Mouse (Mus musculus): Measurements from ENCODE around the gene Dhrs7.

Dhrs7 gene

DNA sequence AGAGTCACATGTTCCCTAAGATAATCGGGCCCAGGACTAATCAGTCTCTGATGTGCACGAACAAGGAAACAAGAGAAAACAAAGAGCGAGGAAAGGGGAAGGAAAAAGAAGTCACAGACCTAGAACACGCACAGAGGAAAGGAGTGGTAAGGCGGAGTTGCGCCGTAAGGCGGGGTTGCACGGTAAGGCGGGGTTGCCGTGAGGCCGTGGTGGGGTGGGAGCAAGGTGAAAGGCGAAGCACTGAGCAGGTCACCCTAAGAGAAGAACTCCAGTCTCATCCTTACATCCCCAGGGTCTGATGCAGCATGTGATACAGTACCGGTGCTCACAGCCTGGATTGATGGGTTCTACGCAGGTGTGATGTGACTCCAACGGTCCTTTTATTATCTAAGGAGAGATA is 8.9 kb downstream of the Dhrs7 start:
- no peak for DNase-seq (ENCODE audit: low read depth, low spot score)

DNA sequence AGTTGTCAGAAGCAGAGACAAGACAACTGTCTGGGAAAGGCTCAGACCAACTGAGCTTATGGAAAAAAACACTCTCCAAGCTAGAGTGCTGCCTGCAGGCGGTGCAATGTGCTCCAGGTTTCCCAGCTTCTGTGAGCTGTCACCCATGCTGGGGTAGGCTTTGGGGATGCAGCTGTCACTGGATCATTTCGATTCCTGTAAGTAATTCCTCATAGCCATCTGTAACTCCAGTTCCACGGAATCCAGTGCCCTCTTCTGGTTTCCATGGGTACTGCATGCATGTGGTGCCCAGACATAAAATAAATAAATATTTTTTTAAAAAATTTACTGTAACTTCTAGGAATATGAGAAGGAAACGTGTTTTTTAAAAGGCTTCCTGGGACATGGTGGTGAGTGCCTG is 10.0 kb downstream of the Dhrs7 start:
- peak; percentile 35 for DNase-seq (ENCODE audit: low read depth, low spot score)

DNA sequence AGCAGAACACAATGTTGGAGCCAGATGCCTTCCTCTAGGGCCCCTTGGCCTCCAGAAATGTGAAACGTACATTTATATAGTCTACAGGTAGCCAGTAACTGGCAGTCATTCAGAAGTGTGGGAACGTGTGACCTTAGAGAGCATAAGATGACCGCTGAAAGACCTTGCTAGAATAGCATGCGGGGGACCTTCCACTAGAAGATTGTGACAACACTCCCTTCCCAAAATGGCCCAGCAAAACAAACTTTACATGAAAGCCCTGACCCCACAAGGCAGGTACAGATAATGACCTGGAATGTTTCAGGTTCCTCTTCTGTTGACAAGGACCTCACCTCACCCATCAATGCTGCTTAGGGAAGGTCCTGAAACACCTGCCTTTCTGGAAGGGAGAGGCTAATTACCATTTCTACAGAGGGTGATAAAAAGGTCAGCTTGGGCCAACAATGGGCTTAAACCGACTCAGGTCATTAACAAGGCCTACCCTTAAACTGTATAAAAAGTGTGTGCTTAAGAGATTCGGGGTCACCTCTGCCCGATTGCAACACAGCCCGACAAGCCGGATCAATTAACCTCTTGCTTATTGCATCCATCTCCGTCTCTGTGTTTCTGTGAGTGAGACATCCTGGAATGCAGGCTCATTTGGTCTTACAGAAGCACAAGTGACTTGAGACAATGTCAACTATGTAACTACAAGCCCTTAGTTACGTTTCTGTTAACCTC is 14.9 kb downstream of the Dhrs7 start, which contains the start of gene Gm4756:
Gene Gm4756, minus strand, starts transcription at position 51 of the 720 bp plus-strand sequence.
- no peak for DNase-seq (ENCODE audit: low read depth, low spot score)

DNA sequence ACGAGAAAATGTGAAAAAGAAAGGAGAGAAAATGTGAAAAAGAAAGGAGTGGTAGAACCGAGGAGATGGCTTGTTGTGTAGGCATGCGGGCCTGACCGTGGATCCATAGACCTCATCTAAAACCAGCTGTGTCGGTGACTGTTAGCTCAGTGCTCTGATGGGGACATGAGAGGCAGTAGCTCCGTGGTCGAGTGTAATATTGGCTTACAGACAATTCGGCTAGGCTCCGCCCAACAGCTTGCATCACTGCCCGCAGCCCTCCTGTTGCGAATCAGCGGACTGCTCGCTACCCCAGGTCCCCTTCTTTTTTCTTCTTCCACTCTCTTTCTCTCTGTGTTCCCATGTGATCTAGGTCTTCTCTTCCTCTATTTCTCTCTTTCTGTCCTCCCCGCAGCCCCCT is 15.8 kb downstream of the Dhrs7 start:
- no peak for DNase-seq (ENCODE audit: low read depth, low spot score)

DNA sequence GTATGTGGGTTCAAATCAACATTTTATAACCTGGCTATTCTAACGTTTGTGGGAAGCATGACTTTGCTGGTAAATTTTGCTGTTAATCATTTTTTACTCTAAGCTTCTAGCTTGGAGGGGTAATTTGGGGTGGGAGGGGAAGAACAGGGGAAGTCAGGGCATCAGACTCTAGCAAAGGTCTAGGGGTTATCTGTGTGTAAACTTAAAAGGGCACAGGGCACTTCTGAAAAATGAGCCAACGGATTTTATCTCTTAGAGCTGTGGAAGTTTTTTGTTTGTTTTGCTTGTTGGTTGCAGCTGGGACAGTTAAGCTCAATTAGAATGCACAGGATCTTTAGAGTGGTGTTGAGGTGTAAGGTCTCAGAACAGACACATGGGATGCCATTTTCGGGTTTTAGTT is 26.7 kb downstream of the Dhrs7 start:
- DNase-seq (ENCODE audit: low read depth, low spot score) = no peak

DNA sequence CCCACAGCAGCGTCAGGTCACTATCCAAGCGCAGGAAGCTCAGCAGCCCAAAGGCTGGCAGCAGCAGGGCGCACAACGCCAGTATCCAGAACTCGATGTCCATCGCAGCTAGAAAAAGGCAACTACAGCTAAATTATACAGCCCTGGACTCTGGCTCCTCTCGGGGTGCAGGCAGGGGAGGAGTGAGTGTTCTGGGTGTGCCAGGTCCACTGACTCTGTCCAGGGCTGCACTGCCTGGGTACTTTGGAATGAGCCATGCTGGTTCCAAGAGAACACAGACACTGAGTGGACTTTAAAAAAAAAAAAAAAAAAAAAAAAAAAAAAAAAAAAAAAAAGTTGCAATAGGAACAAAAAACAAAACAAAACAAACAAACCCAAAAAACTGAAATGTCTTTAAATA is 36.0 kb downstream of the Dhrs7 start:
- no peak for DNase-seq (ENCODE audit: low read depth, low spot score)

DNA sequence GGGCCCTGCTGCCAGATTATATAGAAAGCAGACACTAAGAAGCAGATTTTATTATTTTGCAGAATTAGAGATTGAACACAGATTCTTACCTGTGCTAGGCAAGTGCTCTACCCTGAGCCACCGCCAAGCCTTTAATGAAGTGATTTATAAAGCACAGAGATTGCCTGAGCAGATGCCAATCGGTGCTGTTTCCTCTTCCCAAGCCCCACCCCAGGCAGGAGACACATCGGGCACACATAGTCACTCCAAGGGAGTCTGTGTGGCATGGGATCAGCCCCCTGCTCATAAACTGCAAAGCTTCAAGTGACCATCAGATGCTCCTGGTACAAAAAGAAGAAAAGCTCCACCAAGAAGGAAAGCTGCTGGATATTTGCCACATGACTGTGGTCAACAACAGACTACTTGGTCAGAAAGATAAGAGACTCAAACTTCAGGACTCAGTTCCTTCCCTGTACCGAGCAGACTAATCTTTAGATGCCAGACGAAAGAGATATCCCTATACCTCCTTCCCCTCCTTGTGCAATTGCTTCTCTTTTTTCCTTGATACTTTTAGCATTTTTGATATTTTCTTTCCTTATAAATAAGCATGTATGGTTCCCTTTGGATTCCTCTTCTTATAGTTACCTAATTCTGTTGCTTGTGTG is 41.7 kb downstream of the Dhrs7 start:
- DNase-seq (ENCODE audit: low read depth, low spot score) = no peak

DNA sequence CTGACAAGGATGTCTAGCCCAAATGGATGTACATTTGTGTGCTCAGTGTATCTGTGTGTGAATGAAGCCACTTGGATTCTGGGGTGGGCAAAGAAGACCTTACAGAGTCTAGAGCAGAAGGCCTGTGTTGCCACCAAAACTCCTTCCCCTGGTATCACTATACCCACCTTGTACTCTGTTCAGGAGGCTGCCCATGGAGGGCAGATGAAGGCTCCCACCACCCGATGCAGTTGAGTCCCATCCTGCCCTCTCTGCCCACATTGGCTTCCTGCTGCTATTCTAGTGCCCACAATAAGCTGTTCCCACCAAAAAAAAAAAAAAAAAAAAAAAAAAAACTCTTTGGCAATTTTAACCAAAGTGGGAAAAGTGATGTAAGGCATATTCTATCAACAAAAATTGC is 43.3 kb downstream of the Dhrs7 start:
- DNase-seq (ENCODE audit: low read depth, low spot score) = no peak

DNA sequence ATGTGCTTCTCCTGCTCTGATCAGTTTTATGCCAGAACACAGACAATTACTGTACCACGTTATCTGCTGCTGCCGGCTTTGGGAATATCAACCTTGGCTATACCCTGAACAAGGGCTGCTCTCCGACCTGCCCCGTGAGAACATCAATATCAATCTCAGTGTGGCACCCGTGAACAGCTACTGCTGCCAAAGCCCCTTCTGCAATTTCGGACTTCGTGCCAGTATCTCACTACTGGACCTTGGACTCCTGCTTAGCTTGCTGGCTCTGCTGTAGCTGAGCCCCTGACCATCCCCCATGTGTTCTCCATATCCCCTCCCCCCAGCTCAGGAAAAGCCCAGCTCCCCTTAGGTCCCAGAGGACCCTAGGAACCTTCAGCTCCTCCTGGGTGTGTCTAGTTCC is 43.9 kb downstream of the Dhrs7 start:
- no peak for DNase-seq (ENCODE audit: low read depth, low spot score)

DNA sequence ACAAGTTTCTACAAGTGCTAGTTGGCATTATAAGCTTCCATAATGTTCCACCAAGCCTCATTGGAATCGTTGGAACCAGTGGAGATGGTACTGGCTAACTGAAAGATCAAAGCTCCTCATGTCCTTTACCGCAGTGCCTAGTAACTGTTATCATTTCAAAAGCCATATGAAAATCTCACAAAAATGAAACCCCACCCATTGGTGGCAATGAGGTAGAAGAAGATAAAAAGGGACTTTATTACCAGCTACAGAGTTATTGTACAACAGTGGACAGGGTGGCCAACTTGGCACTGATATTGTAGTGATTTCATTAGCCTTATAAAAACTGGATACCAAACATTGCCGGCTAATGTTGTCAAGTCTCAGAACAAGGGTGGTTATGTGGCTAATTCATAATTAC is 52.7 kb downstream of the Dhrs7 start:
- no peak for DNase-seq (ENCODE audit: low read depth, low spot score)
